Mouse (Mus musculus): ENCODE results near the gene 4930544D05Rik.
"Not testable (repeated sequence)": the region's sequence is repeated elsewhere in the genome, so short reads cannot be mapped to it uniquely, and the experiment has no call there.

Gene 4930544D05Rik

DNA sequence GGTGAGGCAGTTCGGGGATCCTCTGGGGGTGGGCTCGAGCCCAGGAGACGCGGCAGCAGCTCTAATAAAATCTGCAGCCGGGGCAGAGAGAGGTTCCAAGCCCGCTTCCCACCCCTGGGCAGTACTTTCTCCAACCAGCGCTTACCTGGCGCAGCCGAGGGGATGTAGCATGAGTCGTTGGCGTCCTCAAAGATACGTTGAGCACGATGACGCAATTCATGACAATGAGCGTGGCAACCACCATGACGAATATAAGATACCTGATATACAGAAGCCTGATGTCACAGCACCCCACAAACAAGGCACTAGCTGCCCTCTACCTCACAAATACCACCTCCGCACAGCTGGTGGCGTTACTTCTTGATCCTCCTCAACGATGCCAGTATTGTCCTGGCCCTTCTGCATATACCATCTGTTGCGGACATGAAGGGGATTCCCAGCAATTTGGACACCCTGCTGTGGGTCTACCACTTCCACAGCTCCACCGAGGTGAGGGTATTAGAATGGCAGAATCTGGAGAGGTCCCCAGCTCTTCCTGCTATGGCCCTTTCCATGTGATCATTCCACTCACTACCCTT is at the start of gene 4930544D05Rik:
TSS of gene 4930544D05Rik (plus strand) at position 333 of the 578 bp plus-strand sequence.
- no peak for DNase-seq

DNA sequence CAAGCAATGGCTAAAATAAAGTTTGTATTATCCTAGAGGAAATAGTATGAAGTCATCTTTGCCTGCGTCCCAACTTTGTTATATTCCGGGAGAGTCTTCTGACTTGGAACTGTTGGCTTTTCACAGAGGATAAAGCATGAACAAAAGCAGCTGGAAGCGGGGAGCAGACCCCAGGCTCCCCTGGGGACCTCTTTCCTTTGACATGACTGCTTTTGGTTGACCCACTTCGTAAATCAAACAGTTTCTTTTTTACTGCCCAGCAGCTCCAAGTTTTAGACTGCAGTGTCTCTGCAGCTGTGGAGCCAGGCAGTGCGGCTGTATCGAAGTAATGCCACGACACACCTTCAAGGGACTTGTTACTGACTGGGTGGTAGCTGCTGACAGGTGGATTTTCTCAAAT is 49.1 kb upstream of the 4930544D05Rik start:
- DNase-seq = no peak

DNA sequence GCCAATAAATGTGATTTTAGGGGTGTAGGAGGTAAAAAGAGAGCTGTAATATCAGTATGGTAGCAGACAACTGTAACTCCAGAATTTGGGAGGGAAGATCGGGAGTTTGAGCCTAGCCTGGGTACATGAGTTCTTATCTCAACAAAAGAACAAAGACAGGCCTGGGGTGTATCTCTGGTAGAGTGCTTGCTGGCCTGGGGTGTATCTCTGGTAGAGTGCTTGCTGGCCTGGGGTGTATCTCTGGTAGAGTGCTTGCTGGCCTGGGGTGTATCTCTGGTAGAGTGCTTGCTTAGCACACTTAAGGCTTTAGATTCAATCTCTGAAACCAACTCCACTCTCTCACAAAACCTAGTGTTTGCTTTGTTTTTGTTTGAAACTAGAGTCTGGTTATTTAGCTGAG is 45.0 kb upstream of the 4930544D05Rik start:
- not testable (repeated sequence) for DNase-seq

DNA sequence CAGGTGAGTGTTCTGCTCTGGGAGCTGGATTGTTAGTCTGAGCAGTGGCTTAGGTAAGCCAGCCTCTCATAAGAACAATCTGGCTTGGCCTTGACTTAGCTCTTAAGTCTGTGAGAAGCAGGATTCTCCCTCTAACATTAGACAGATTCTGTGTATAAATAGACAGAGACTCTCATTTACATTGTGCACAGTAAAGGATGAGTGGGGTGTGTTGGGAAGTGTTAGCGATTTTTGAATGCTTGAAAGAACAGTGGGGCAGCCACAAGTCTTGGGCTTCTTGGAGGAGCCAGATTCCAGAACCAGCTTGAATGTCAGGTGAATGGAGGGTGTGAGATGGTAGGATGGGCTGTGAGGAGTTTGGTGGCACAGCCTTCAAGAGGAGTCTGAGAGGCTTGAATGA is 44.0 kb upstream of the 4930544D05Rik start:
- DNase-seq = no peak

DNA sequence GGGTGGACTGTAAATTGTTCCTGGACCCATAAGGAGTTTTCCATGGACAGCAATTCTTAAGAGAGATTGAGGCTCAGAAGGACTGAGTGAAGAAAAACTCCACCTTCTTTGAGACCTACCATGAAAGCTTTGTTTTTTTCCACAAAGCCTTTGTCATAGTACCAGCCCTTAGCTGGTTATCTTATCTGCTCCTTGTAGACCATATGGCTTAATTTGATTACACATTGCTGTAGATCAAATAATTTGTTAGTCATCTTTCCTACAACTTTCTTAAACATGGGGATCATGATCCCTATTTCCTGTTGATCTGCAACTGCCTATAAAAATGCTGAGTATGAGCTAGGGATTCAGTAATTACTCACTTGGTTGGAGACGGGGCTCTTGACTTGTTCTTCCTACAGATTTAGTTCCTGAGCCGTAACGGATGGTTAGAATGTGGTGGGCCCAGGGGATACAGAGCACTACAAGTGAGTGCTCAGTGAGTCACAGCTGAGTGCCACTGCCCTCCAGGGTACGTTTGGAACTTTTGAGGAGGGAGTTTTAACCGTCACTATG is 43.2 kb upstream of the 4930544D05Rik start:
- DNase-seq = no peak

DNA sequence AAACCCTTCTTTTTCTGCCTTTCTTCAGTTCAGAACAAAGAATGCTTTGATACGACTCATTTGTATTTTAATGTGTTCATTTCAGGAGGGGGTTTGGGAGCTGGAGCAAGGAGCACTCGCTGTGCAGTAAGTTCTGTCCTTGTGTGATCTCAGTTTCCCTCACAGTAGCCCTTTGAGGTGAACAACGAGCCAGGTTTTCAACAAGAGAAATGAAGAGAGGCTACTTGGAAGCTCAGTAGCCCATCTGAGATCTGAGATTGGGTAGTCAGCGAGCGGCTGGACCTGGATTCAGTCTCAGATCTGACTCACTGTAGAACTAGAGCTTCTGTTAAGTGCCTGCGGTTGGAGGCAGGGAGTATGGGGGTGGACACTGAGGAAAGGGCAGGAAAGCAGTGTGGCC is 41.8 kb upstream of the 4930544D05Rik start:
- DNase-seq = no peak

DNA sequence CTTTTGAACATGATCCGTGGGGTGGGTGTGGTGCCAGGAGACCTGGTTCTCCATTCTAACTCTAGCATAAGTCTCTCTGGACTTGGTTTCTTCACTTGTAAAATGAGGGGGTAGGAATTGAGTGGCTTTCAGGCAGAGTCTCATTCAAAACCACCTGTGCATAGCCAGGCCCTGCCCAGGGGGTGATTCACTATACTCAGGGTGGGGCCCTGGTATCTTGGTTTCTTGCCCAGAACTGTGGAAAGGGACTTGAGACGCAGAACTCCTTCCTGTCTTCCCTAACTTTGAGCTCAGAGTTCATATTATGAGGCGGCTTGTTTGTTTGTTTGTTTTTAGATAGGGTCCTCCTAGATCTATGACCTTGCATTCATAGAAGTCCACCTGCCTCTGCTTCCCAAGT is 38.4 kb upstream of the 4930544D05Rik start:
- DNase-seq = no peak

DNA sequence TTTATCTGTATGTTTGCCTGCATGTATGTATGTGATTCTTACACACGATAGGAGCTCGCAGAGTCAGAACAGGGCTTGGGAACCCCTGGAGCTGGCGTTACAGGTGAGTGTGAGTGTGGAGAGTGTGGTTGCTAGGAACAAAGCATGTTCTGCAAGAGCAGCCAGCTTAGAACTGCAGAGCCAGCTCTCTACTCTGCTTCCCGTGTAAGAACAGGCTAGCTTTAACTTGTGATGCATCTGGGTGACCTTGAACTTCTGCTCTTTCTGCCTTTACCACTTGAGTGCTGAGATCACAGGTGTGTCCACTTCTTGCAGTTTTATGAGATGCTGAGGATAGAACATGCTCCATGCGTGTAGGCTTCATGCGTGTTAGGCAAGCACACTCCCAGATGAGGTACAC is 36.7 kb upstream of the 4930544D05Rik start:
- no peak for DNase-seq

DNA sequence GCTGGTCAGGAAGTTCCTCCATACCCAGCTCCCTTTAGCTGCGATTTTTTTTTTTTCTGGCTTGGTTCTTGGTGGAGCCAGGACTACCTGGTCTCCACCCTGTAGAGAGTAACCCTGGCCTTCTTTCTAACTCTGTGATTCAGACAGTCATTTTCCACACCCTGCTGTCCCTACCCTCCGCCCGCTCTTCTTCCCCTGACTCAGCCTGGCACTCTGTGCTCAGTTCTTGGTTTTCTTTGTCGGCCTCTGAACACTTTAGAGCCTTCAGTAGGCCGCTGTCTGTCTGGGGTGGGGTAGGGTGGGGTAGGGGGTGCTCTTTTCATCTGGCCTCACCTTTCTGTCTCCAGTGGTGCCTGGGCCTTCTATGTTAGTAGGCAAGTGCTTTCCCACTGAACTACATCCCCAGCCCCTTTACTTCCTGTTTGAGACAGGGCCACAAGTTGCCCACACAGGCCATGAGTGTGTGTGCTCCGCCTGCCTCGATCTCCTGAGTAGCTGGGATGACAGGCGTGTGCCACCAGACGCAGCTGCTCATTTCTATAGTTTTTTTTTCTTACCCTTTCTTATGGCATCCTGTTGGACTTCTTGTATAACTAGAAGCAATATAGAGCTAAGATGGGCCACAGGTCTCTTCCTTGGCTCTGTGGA is 35.8 kb upstream of the 4930544D05Rik start:
- peak; percentile 39 for DNase-seq

DNA sequence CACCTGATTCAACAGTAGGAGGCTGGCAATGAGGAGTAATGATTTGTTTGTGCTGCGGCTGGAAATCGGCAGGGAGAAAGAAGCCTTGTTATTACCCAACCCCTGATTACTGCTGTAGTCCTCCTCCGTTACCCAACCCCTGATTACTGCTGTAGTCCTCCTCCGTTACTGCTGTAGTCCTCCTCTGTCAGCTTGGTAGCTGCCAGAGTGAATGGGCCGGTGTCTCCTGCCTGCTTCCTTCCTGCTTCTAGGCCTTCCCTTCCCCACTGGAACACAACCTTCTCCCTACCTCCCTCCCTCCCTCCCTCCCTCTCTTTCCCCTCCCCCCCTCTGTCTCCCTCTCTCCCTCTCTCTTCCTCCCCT is 35.3 kb upstream of the 4930544D05Rik start:
- DNase-seq = no peak

DNA sequence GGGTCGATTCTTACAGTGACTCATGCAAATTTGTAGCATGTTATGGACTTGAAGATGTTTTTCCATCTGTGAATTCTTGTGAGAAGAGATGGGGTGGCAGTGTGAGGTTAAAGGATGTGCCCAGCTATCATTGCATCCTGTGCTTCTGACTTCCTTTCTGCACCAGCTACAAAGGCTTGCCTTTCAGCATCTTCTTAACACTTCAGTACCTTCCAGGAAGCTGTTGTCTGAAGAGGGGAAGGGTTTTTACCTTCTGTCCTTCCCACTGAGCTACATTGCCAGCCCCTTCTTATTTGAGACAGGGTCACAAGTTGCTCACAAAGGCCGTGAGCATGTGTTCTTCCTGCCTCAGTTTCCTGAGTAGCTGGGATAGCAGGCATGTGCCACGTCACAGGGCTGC is 34.7 kb upstream of the 4930544D05Rik start:
- peak; percentile 15 for DNase-seq

DNA sequence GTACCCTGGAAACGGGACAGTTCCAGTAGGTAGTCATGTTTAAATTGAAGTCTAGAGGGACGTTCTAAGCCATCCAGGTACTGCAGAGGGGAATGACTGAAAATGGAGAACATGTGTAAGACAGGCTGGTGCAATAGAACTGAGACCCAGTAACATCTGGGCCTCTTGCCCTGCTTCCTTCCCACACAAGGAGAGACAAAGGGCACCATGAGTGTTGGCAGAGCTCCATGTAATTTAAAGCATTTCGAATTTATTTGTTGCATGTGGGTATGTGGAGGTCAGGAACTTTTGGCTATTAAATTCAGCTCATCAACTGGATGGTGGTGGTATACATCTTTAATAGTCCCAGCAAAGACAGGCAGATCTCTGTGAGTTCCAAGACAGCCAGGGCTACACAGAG is 33.5 kb upstream of the 4930544D05Rik start:
- DNase-seq = no peak

DNA sequence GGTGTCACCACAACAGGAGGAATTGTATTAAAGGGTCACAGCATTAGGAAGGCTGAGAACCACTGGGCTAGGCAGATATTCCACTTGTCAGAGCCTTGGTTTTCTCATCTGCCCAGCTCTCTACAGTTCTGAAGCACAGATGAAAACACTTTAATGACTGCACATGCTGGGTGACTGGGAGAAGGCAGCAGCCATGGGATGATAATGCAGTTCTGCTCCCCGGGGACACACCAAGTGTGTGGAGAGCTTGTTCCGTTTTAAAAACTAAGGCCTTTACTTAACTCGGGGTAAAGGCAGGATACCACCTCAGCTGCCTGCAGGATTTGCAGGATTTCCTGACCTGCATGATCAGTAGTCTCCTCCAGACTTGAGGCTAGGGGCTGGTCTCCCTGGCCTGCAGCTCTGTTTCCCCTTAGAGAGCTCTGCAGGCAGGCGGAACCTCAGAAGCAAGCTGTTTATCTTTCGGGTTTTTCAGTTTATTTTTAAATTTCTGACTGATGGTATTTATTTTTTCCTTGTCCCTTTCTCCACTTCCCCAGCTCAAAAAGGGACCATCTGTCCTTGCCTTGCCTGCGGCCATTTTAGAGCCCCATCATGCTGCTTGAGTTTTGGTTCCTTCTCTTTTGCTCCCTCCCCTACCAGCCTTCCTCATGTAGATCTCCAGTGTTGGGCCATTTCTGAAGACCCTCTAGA is 32.5 kb upstream of the 4930544D05Rik start:
- DNase-seq = no peak

DNA sequence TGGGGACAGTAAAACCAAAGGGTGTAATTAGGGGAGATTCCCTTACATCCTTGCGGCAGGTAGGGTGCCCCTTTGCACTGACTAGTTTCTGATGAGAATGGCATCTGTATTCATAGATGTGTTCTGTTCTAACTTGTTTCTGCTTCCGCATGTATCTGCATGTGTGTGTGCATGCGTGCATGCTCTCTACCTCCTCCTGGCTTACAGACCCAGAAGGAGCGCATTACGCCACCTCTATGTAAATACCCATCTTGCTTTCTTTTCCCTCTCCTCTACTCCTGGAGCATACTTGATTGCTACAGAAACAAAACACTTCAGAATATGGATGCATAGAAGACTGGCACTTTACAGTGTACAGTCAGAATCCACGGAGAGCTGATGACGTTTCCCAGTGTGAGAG is 31.9 kb upstream of the 4930544D05Rik start:
- DNase-seq = no peak

DNA sequence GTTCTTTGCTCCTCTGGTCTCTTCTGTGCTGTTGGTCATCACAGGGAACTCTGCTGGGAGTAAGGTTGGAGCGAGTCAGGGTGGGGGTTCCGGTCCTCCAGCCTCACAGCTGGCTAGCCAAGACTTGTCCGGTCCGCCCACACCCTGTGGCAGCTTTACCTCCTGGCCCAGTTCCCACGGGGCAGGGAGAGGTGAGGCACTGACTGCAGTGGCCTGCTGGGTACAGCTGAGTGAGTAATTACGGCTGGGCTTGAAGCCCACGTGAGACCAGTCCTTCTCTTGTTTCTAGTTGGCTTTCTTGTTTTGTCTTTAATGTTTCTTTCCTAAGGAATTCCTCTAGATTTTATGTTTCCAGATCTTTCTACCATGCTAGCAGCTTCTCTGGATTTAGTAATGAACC is 30.2 kb upstream of the 4930544D05Rik start:
- no peak for DNase-seq

DNA sequence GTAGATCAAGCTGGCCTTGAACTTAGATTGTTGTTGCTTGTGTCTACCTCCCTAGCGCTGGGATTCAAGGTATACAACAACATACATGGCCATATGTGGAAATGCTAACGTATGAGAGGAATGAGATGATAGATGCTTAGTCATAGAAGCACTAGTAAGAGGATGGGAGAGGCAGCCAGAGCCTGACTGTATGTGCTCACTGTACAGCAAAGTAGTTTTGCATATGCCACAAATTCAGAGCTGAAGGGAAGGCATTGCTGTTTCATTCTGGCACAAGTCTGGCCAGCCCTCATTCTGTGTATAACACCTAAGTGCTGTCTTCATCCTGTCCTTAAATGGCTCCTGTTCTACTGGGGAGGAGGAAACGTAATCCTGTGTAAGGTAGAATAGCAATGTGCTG is 29.4 kb upstream of the 4930544D05Rik start:
- DNase-seq = no peak

DNA sequence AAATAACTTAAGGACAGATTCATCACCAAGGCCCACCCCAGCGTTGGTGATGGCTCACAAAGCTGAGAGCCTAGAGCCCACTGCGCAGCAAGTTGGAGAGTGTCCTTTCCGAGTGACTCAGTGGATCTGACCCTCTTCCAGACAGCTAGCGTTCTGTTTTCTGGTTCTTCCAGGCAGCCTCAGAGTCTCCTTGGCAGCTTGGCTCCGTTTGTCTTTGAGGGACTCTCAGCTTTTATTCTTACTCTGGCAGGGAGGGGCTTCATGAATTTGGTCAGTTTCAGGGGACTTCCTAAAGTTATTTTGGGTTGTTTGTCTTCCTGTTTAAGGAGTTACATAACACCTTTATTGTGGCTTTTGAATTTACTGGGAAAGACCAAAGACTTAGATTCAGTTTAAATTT is 28.7 kb upstream of the 4930544D05Rik start:
- no peak for DNase-seq

DNA sequence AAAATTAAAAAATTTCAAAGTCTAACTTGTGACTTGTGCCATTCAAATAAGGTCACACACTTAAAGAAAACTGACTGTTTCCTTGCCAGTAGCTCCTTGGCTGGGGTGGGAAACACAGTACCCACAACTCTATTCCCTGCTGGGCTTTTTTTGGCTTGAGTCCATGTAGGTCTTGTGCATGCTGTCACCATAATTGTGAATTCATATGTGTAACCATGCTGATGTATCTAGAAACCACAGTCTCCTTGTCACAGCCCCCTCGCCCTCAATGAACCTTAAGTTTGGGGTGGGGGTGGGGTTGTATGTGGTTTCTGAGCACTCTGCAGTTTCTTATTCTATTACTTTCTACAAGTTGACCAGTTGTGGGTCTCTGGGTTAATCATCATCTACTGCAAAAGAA is 23.9 kb upstream of the 4930544D05Rik start:
- DNase-seq = no peak

DNA sequence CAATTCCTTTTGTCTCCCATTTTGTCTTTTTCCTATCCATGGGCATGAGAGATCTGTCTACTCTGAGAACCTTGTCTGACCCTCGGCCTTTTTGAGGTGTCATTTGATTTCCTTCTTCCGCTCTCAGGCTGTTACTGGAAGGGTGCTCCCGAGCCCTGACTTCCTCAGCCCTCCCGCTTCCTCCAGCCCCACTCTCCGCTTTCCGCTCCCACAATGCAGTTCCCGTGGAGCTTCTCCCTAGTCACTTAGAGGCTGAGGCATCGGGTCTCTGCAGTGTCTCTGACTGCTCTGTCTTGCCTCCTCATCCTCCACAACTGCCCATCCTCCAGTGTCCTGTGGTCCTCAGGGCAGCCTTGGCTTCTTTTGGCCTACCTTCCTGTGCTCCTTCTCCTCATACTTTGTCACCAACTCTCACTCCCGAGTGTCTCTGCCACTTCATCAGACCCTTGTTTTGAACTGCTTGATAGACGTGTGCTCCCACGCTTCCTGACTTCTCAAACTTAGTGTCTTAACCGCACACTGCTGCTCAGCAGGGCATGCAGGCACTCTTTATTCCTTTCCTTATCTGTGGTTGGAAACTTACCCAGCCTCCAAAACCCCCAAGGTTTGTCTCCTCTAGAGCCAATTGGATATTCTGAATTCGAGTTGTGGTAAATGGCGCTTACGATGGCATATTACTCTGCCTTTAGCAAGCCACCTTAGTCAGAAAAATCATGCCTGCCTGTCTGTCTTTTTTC is 21.2 kb upstream of the 4930544D05Rik start:
- no peak for DNase-seq

DNA sequence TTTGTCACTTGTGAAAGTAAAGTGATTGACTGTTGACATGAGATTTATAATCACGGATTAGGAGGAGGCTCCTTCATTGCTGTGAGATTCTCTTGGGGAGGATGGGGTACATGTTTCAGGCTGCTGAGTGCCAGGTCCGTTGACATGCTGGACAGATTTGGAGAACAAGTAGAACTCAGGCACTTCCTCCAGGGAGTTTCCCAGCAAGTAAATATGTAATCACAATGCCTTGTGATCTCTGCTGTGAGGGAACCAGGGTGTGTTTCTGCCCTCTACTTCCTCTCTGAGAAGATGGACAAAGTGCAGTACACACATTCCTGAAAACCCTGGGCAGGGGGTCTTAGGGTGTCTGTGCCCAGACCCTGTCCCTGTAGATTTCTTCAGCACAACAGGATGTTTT is 20.0 kb upstream of the 4930544D05Rik start:
- DNase-seq = no peak

DNA sequence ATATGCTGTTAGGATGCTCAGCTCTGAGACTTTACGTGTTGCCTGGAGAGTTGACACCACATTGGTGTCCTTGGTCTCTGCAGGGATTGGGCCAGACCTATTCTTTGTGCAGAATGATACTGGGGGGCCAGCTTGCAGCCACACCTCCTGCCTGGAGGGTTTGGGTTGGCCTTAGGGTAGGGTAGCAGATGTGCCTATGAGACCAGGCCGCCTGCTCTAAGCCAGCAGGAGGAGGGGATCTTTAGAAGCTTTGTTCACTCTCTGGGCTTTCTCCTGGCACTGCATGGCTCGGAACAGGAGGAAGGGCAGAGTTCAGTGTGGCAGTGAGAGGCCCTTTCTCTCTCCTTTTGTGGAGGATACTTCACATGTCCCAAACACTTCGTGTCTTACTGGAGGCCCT is 19.6 kb upstream of the 4930544D05Rik start:
- no peak for DNase-seq

DNA sequence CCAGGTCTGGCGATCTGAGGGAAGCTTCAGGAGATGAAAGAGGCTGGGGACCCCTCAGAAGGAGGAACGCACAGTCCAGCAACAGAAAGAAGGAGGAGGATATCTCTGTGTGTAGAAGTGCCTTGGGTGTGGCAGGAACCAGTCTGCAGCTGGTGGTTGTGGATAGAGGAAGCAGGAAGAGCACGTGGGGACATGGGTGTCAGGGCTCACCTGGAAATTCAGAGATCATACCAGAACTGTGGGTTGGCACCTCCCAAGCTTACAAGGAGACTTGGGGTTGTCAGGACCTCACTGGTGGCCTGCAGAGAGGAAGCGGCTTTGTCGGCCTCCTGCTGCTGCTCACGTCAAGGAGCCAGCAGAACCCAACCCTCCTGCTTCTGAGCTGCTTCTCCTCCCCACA is 18.3 kb upstream of the 4930544D05Rik start:
- DNase-seq = no peak

DNA sequence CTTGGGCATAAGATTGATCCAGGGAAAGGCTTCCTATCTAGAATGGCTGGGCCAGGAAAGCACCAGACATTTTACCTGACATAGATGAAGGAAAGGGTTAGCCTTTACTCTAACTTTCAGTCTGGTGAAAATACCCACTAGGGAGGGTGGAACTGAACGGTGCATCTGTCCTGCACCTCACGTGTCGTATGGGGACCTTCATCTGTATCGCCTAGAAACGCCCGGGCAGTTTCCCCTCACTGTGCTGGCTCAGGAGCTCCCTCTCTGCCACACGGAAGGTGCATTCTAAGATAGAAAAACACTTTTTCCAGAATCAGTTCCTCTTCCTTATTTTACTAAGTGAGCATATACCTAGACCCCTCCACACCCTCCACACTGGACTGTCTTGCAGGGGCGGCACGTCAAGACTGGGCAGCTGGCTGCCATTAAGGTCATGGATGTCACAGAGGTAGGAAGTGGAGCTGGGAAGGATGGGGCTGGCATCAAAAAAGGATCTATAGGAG is 17.1 kb upstream of the 4930544D05Rik start:
- no peak for DNase-seq

Measured in thymus, postnatal 14 days (tissue).